ENCODE assay signal across 8 mouse cellular contexts in the genomic region with DNA sequence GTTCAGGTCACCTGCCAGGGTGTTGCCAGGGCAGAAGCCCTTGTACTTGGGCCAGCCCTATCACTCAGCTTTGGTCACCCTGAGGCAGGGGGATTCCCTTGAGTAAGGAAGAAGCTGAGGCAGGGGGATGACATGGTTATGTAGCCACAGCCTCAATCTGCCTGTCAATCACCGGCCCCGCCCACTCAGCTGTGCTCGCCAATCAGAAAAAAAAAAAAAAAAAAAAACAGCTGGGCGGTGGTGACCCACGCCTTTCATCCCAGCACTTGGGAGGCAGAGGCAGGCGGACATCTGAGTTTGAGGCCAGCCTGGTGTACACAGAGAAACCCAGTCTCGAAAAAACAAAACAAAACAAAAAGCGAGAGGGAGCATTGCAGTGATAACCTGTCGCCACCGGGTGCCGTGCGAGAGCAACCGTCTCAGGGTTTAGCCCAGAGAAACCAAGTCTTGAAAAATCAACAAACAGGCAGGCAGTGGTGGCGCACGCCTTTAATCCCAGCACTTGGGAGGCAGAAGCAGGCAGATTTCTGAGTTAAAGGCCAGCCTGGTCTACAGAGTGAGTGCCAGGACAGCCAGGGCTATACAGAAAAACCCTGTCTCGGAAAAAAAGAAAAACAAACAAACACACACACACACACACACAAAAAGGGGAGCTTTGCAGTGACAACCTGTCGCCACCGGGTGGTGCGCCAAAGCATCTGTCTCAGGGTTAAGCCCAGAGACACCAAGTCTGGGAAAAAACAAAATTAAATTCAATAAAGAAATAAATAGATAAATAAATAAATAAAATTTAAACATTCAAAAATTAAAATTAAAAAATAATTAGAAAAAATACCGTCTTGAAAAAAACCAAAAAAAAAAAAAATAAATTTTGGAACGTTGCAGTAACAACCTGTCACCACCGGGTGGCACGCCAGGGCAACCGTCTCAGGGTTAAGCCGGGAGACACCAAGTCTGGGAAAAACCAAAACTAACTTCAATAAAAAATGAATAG. TPM values are rescaled to one million over a fixed set of nuclear protein-coding genes. Genes with fewer than 3 reads are reported as not detected.
DNase-seq lines count a peak whose midpoint lies in the region; ATAC-seq and TF ChIP-seq lines count a peak whose summit lies in the region.
"Not testable (repeated sequence)": the region's sequence is repeated elsewhere in the genome, so short reads cannot be mapped to it uniquely, and the experiment has no call there.

No protein-coding gene starts in this region.

- peak overlapping the region; percentile 52 for H3K4me3 ChIP-seq in forebrain, embryonic 13.5 days
- peak overlapping the region; percentile 62 to 73 for H3K4me3 ChIP-seq in liver, embryonic 14.5 days (ENCODE audit: insufficient read depth in 1 of 2, low read depth in 2 of 2, low read length in 2 of 2)
- H3K4me3 ChIP-seq in stomach, embryonic 15.5 days (replicated peaks), result peak overlapping the region; percentile 60

- H3K9ac ChIP-seq in forebrain, embryonic 13.5 days, result 0 out of 2 replicates have a peak overlapping the region, but pooled peaks have one; percentile 26
- H3K9ac ChIP-seq in liver, embryonic 14.5 days (replicated peaks), result peak overlapping the region; percentile 50
- H3K9ac ChIP-seq in stomach, embryonic 15.5 days, result not testable (repeated sequence)

- 4% methylated on average over 24 of the region's 25 CpGs for WGBS in forebrain, embryonic 13.5 days
- WGBS in liver, embryonic 14.5 days (ENCODE audit: insufficient replicate concordance), result 2% methylated on average over 25 of the region's 25 CpGs
- WGBS in stomach, embryonic 15.5 days, result 6% methylated on average over 25 of the region's 25 CpGs

- peak; percentile 34 for DNase-seq in c-Kit-negative CD71-positive TER-119-positive erythroid progenitor cells, embryonic 14.5 days (ENCODE audit: low read depth, low spot score)
- DNase-seq in heart, postnatal 36 days, result peak; percentile 41 to 55
- peak; percentile 59 for DNase-seq in layer of hippocampus, adult 11-12 months (ENCODE audit: low spot score)
- DNase-seq in liver, embryonic 14.5 days (ENCODE audit: low read depth in 3 of 3, low spot score in 3 of 3), result not testable (repeated sequence)
- peak; percentile 70 to 76 for DNase-seq in natural killer cell, adult 2 months (ENCODE audit: low spot score in 2 of 2)

- intact Hi-C loops in heart, postnatal 36 days (cut with DNase I), result not testable (repeated sequence)

- not testable (repeated sequence) for H3K27me3 ChIP-seq in forebrain, embryonic 13.5 days; liver, embryonic 14.5 days (ENCODE audit: control insufficient read depth, insufficient read depth, low read length); stomach, embryonic 15.5 days (replicated peaks)

- ATAC-seq in CD4-positive, CD25-positive, alpha-beta regulatory T cell, adult 4 months, result peak; percentile 27
- ATAC-seq in forebrain, embryonic 13.5 days, result peak; percentile 5; the same call in 1 of the 2 replicates
- ATAC-seq in liver, embryonic 14.5 days (ENCODE audit: insufficient read depth), result peak; percentile 25; the same call in 1 of the 2 replicates
- not testable (repeated sequence) for ATAC-seq in stomach, embryonic 15.5 days (ENCODE audit: insufficient read depth, low FRiP score, low read depth)

- not testable (repeated sequence) for TF ChIP-seq EP300 in liver, embryonic 14.5 days (IDR thresholded peaks at IDR 0.05; ENCODE audit: low read depth)

- not testable (repeated sequence) for H3K4me1 ChIP-seq in forebrain, embryonic 13.5 days; liver, embryonic 14.5 days (replicated peaks; ENCODE audit: control insufficient read depth in 2 of 2, insufficient read depth in 2 of 2, low read length in 1 of 2); stomach, embryonic 15.5 days

- peak overlapping the region; percentile 45 for H3K4me2 ChIP-seq in forebrain, embryonic 13.5 days
- H3K4me2 ChIP-seq in liver, embryonic 14.5 days (ENCODE audit: low read depth), result peak overlapping the region; percentile 66
- H3K4me2 ChIP-seq in stomach, embryonic 15.5 days, result peak overlapping the region; percentile 48

- TF ChIP-seq CTCF in liver, embryonic 14.5 days (IDR thresholded peaks at IDR 0.05; ENCODE audit: low read depth), result peak; percentile 59

- H3K36me3 ChIP-seq in forebrain, embryonic 13.5 days (ENCODE audit: poor library complexity, severe bottlenecking); liver, embryonic 14.5 days (replicated peaks; ENCODE audit: control insufficient read depth, insufficient read depth, low read depth); stomach, embryonic 15.5 days: not testable (repeated sequence)

- H3K27ac ChIP-seq in forebrain, embryonic 13.5 days, result peak overlapping the region; percentile 40
- H3K27ac ChIP-seq in liver, embryonic 14.5 days; stomach, embryonic 15.5 days: not testable (repeated sequence)

- not testable (repeated sequence) for H3K9me3 ChIP-seq in forebrain, embryonic 13.5 days (replicated peaks); liver, embryonic 14.5 days (ENCODE audit: control insufficient read depth, low read length); stomach, embryonic 15.5 days

RNA-seq across cellular contexts. Expression of gene Scaf8, which starts 31.7 kb away (rescaled TPM):
- polyA plus RNA-seq in CD4-positive, CD25-positive, alpha-beta regulatory T cell, adult 4 months (2017; shearing (Covaris generic)), result 10 to 100 TPM; 23.4 to 25.5 TPM
- polyA plus RNA-seq in forebrain, embryonic 13.5 days (2015; fragmentation: Nextera tagmentation; extraction: Ambion mirVana), result 15.7 and 18.2 TPM in 2 replicates
- total RNA-seq in heart, postnatal 36 days (2021), result 10 to 100 TPM; 33.1 to 35.0 TPM
- 7.4 and 10.1 TPM in 2 replicates for polyA plus RNA-seq in liver, embryonic 14.5 days (2012; rRNA removed)
- 8.2 and 8.8 TPM in 2 replicates for polyA plus RNA-seq in liver, embryonic 14.5 days (2014; fragmentation: Nextera tagmentation; extraction: Ambion mirVana)
- 16.1 and 18.0 TPM in 2 replicates for polyA plus RNA-seq in stomach, embryonic 15.5 days (2015; fragmentation: Nextera tagmentation; extraction: Ambion mirVana)
